Mouse (Mus musculus) cerebellum, postnatal 4 days (tissue): ENCODE results near the gene Fbln5.

Source experiments
- DNase-seq, 2 experiments: peaks; one replicate each; pipeline ENCODE4 v3.0.0; 2022; ENCODE audit warnings: low spot score in 2 of 2, mixed read lengths in 1 of 2

Gene Fbln5

DNA sequence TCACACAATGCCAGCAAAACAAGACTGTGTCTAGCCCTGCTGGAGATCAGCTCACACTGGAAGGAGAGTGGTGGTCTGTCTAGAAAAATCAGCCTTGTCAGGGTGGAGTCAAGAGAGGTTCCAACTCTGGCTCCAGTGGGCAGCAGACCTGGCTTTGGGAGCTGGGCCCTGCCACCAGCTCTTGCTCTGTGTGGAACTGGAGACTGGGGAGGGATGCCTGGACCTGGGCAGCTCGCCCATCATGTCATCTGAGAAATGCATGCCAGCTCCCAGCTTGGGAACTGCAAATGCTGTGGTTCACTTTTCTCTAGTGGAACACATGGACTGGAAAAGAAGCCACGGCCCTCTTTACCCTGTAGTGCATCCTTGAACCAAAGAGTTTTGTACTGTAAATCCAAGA lies 8.3 kb downstream of the Fbln5 start:
- DNase-seq = peak in 1 of 2 experiments; percentile 15

- DNase-seq = no peak
Measured at GRCm38 (mm10) chr12:101807400-101807799, 11.5 kb downstream of the Fbln5 start.

- DNase-seq = no peak
Measured at GRCm38 (mm10) chr12:101802445-101802844, 16.4 kb downstream of the Fbln5 start.

- no peak for DNase-seq
Measured at GRCm38 (mm10) chr12:101801744-101802143, 17.1 kb downstream of the Fbln5 start.

DNA sequence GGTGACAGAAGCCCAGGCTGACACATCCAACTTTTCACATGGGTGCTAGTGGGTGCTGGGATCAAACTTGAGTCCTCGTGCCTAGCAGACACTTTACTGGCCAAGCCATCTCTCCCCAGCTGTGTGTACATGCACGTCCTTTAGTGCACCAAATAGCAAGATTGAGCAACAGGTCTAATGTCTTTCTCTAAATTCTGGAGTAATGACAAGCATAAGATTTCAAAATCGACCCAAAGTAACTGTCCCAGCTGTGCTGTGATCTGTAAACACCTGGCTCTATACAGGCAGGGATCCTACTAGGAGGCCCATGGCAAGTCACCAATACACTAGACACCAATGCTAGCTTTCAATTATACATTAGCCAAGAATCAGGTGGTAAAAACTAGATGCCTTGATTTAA lies 17.8 kb downstream of the Fbln5 start:
- DNase-seq = no peak

GRCm38 (mm10) chr12:101798189-101798922 lies 20.5 kb downstream of the Fbln5 start:
- no peak for DNase-seq

DNA sequence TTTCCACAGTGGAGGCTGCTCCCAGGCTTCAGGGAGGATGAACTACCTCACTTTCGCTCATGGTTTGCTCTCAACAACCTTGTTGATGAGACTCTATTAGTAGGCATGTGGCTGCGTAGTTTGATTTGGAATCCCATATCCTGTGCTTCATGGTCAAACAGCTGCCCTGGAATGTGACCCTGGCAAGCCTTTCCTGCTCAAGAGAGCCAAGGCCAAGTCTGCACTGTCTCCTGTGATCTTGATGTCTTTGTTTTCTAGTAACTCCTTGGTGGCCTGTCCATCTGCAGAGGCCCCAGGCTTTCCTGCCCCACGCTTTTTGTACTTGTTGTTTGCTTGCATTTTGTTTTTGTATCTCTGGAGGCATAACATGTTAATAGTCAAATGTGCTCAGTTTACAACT lies 24.4 kb downstream of the Fbln5 start:
- no peak for DNase-seq

DNA sequence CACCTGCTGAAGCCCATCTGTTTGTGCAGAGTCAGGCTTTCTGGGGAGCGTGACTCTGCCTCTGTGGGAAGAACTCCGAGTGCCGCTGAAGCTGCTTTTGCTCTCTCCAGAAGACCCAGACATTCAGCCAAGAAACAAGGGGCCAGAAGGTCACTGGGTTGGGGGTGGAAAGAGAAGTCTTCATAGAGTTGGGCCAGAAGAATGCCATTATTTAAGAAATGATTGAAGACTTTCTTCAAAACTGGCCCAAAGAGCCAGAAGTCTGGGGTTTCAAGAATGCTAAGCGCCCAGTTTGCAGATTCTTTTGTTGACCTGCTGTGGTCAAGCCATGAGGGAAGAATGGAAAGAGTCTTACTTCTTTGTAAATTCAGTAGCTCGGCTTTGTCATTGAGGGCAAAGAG lies 25.6 kb downstream of the Fbln5 start:
- DNase-seq = no peak

GRCm38 (mm10) chr12:101792684-101793083 lies 26.2 kb downstream of the Fbln5 start:
- no peak for DNase-seq

DNA sequence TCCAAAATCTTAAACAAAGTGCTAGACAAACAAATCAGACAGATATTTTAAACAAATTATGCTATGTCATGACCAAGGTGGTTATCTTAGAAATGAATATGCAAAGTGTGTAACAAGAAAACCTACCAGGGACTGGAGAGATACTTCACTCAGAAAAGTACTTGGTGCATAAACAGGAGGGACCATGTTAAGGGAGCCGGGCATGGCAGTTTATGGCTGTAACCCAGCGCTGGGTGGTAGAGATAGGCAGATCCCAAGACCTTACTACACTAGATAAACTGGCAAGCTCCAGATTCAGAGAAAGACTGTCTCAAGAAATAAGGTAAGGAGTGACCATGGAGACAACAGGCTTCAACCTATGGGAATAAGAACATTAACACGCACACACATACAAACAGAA lies 29.1 kb downstream of the Fbln5 start:
- no peak for DNase-seq

GRCm38 (mm10) chr12:101789250-101789649 lies 29.6 kb downstream of the Fbln5 start:
- no peak for DNase-seq

GRCm38 (mm10) chr12:101782787-101783186 lies 36.1 kb downstream of the Fbln5 start:
- no peak for DNase-seq

DNA sequence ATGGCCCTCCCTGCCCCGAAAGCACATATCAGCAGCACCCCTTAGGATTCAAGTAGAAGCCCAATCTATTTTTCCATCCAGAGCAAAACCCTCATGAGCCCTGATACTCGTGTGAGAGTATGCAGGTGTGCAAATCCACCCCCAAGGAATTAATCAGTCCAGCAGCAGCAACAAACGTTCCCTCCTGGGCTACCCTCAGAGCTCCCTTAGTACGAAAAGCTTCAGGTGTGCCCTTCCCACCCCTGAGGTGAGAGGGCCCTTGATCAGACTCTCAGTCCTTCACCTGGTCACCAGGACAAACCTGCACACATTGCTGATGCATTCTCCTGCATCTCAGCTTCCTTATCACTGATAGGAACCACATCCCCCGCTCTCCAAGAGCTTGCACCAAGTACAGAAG lies 37.9 kb downstream of the Fbln5 start:
- DNase-seq = no peak

- DNase-seq = no peak
Measured at GRCm38 (mm10) chr12:101777613-101778325, 41.1 kb downstream of the Fbln5 start.

GRCm38 (mm10) chr12:101776383-101776782 lies 42.5 kb downstream of the Fbln5 start:
- DNase-seq = no peak

- DNase-seq = no peak
Measured at GRCm38 (mm10) chr12:101774116-101774515, 44.7 kb downstream of the Fbln5 start.

DNA sequence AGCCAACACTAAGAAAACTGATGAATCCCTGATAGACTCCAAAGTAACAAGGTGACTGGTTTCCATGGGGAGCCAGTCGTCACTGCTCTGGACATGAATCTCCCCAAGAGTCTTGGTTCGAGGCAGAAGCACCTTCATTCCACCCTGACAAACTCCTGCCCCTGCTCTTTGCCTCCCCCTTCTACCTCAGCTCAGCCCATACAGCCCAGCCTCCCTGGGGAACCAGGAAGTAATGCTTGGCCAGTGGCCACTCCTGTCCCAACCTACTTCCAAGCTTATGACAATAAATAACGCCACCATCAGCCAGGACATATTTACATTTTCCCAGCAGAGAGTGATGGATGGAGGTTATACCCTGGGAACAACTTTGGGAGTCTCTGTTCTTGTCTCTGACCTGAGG lies 45.9 kb downstream of the Fbln5 start:
- DNase-seq = no peak

DNA sequence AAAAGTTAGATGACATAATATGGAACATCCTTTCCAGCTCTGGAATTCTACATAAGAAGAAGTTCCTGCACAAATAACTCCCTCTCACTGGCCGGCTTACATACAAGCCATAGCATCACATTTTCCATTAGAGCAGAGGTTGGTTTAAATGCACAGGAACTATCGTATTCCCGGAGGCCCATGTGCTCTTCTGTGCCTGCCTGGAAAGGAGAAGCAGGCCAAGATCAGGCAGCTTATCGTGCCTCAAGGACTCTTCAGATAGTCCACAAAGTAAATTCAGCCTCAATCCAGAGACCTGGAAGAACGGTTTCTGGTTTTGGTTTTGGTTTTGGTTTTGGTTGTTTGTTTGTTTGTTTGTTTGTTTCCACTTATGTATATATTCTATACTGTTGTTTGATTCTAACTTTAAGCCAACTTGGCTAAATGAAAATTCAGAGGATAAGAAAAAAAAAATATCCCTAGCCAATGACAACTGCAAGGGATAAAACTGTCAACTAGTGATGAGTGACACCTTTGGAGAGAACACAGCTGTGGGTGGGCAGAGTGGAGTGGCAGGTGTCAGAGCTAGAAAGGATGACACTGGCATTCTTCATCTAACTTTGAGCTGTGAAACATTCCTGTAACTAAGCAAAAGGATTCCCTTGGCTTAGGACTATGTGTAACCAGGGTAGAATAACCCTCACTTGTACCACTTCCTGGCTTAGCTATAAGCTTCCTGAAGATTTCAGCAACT lies 48.4 kb downstream of the Fbln5 start:
- DNase-seq = no peak

DNA sequence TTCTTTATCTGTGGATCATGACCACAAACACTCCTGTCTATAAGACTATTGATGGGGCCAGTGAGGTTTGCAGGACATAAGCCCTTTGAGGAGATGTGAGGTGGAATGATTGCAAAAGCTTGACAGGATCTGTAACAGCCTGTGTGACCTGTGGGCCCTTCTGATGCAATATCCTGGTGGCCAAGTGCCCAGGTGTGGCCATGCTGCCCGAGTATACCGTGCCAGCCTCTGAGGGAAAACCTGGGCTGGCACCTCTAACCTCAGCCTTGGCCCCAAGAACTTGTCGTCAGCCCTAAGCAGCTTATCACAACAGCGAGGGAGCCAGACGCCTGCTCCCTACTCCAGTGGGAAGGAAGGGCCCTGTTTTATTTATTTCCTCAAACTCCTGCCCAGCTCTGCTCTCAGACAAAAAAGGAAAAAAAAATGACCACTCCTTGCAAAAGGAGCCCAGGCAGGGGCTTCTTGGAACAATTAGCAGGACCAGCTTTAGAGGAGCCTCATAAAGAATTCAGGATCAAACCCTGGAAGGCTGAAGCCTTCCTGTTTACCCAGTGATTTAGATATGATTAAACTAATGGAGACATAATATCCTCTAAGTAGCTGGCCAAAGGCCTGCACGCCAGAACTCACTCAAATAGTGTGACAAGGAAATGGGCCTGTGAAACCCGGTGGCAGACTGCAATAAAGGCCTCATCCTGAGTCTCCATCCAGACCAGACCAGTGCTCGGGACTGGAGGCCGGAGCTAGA lies 51.4 kb downstream of the Fbln5 start:
- no peak for DNase-seq

DNA sequence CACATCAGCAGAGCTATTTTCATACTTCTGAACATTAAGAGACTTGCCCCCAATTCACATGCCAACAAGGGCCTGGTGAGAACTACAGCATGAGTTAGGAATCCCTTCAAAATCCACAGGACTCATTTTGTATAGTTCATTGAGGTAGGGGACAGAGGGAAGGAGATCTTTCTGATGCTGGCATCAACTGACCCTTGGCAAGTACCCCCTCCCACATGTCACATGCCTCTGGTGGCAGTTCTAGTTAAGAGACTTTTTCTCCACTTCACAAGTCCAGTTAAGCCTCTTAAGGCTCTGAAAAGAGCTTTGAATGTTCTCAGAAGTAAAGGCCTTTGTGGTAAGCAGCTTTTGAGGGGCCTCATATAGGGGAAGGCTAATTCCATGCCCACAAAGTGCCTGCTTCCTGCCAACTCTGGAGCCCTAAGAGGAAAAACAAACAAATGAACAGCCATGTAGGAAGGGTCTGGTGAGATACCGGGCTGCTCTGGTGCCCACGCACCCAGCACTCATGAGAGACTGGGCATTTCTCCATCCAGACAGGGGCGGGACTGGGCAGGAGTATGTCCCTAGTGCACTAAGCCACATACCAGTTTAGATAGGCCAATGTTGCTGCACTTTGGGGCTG lies 52.5 kb downstream of the Fbln5 start:
- no peak for DNase-seq

DNA sequence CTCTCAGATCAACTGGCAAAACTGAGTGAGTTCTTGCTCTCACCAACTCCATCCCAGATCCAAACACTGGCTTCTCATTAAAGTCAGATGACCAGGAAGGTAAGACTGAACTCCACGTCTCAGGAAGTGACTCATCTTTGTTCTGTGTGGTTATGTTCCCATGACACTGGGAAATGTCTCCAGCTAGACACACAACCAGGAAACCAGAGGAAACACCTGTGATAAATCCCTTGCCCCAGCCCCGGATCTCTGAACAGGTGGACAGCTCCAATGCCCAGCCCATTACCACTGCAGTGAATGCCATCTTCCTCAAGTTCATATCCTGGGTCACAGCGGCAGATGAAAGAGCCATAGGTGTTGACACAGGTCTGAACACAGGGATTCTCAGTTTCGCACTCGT lies 54.0 kb downstream of the Fbln5 start:
- DNase-seq = no peak

DNA sequence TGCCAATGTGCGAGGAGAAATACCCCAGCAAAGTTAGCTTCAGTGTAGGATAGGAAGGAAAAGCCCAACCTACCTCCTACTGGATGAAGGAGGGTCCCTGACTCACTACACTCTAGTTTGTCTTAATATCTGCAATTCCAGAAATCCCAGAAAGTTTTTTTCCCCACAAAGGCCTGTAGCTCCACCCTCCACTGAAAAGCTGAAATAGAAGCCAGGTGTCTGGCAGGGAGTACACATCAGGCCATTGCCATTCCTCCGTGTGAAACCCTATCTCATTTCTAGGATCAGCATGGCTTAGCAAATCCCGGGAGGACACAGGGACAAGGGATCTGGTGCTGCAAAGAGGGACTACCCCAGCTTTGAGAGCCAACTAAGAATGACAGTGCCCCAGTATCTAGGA lies 55.8 kb downstream of the Fbln5 start:
- DNase-seq = no peak
